Mouse (Mus musculus) hindbrain, embryonic 13.5 days (tissue): ENCODE results near the gene Ndufaf2. TPM values are rescaled to one million over a fixed set of nuclear protein-coding genes. Genes with fewer than 3 reads are reported as not detected.

Experiments
- ATAC-seq: fragments of 200-750 bp; cut with Nextera tagmentation; 2 replicates; pipeline ENCODE4 v1.8.0; 2017; ENCODE audit warnings: moderate TSS enrichment; ENCODE audit not compliant: low FRiP score
- H3K27ac ChIP-seq: fragments of 300-500 bp; sonication (generic); 2 replicates; pipeline ENCODE4 v1.5.1; 2015; ENCODE audit warnings: inconsistent platforms, mild to moderate bottlenecking, moderate library complexity
- H3K27me3 ChIP-seq: fragments of 300-500 bp; sonication (generic); 2 replicates; pipeline ENCODE4 v1.6.1; 2015; ENCODE audit warnings: mild to moderate bottlenecking, inconsistent platforms
- H3K36me3 ChIP-seq: fragments of 300-500 bp; sonication (generic); 2 replicates; pipeline ENCODE4 v1.6.1; 2015; ENCODE audit warnings: mild to moderate bottlenecking, inconsistent platforms
- H3K4me1 ChIP-seq: fragments of 300-500 bp; sonication (generic); replicated peaks from 2 replicates; pipeline ENCODE4 v1.6.1; 2015; ENCODE audit warnings: inconsistent platforms
- H3K4me2 ChIP-seq: fragments of 300-500 bp; sonication (generic); 2 replicates; pipeline ENCODE4 v1.6.1; 2015; ENCODE audit warnings: inconsistent platforms, mild to moderate bottlenecking, moderate library complexity
- H3K4me3 ChIP-seq: fragments of 300-500 bp; sonication (generic); 2 replicates; pipeline ENCODE4 v1.5.1; 2015; ENCODE audit warnings: mild to moderate bottlenecking, inconsistent platforms
- H3K9ac ChIP-seq: fragments of 300-500 bp; sonication (generic); 2 replicates; pipeline ENCODE4 v1.6.1; 2015; ENCODE audit warnings: mild to moderate bottlenecking, inconsistent platforms
- H3K9me3 ChIP-seq: fragments of 300-500 bp; sonication (generic); 2 replicates; pipeline ENCODE4 v1.6.1; 2016; ENCODE audit warnings: inconsistent platforms
- WGBS: fragments of 180-500 bp; shearing (Covaris S2); methylation state at CpG from one replicate; pipeline ENCODE4 v1.1.7; 2015; 5-methylcytosine and 5-hydroxymethylcytosine counted together
- polyA plus RNA-seq: library from polyadenylated mRNA; unstranded; fragments of >200 nt; fragmentation: Nextera tagmentation; extraction: Ambion mirVana; gene quantifications from 2 replicates; pipeline ENCODE4 v1.2.1, GENCODE M21; 2015

The Ndufaf2 gene
- polyA plus RNA-seq, 1 experiment from 2014 or later = 88.2 TPM

- no peaks in the 10 kb centered on the region for H3K9me3 ChIP-seq
- no peak overlapping the region for H3K4me2 ChIP-seq
- ATAC-seq = no peak
- H3K27me3 ChIP-seq = no peaks in the 10 kb centered on the region
- H3K9ac ChIP-seq = no peak overlapping the region
- H3K4me1 ChIP-seq = peaks cover 9% of the 10 kb centered on the region
- H3K36me3 ChIP-seq = no peaks in the 10 kb centered on the region
- 77% methylated on average over 5 of the region's 5 CpGs for WGBS
- no peak overlapping the region for H3K4me3 ChIP-seq
- no peak overlapping the region for H3K27ac ChIP-seq
Measured at GRCm38 (mm10) chr13:108113536-108113935, 44.9 kb downstream of the Ndufaf2 start.

- Histone ChIP-seq H3K4me3 (no peak overlapping the region), H3K27me3 (no peaks in the 10 kb centered on the region), H3K4me1 (peaks cover 14% of the 10 kb centered on the region), H3K9me3 (no peaks in the 10 kb centered on the region), H3K27ac (no peak overlapping the region), H3K4me2 (no peak overlapping the region), H3K9ac (no peak overlapping the region), H3K36me3 (no peaks in the 10 kb centered on the region)
- WGBS = 93% methylated on average over 6 of the region's 6 CpGs
- ATAC-seq = no peak
Measured at GRCm38 (mm10) chr13:108110929-108111328, 47.5 kb downstream of the Ndufaf2 start.

GRCm38 (mm10) chr13:108100700-108101099, 57.7 kb downstream of the Ndufaf2 start:
- H3K36me3 ChIP-seq = no peaks in the 10 kb centered on the region
- no peaks in the 10 kb centered on the region for H3K9me3 ChIP-seq
- H3K9ac ChIP-seq = no peak overlapping the region
- ATAC-seq = no peak
- H3K27ac ChIP-seq = no peak overlapping the region
- no peaks in the 10 kb centered on the region for H3K4me1 ChIP-seq
- H3K27me3 ChIP-seq = no peaks in the 10 kb centered on the region
- WGBS = 38% methylated on average over 2 of the region's 2 CpGs
- H3K4me2 ChIP-seq = no peak overlapping the region
- no peak overlapping the region for H3K4me3 ChIP-seq

- no peaks in the 10 kb centered on the region for H3K4me1 ChIP-seq
- H3K9ac ChIP-seq = no peak overlapping the region
- ATAC-seq = no peak
- no peaks in the 10 kb centered on the region for H3K9me3 ChIP-seq
- no peak overlapping the region for H3K4me2 ChIP-seq
- no peaks in the 10 kb centered on the region for H3K36me3 ChIP-seq
- no peak overlapping the region for H3K27ac ChIP-seq
- H3K27me3 ChIP-seq = no peaks in the 10 kb centered on the region
- WGBS = 94% methylated on average over 7 of the region's 7 CpGs
- no peak overlapping the region for H3K4me3 ChIP-seq
Measured at GRCm38 (mm10) chr13:108096446-108096845, 62.0 kb downstream of the Ndufaf2 start.

GRCm38 (mm10) chr13:108095617-108096016, 62.8 kb downstream of the Ndufaf2 start:
- Histone ChIP-seq H3K27me3 (no peaks in the 10 kb centered on the region), H3K36me3 (0 out of 2 replicates have a peak, but pooled peaks cover under 1% of the 10 kb centered on the region), H3K4me1 (no peaks in the 10 kb centered on the region), H3K4me2 (no peak overlapping the region), H3K4me3 (no peak overlapping the region), H3K9me3 (no peaks in the 10 kb centered on the region), H3K9ac (no peak overlapping the region), H3K27ac (no peak overlapping the region)
- WGBS = 91% methylated on average over 7 of the region's 7 CpGs
- no peak for ATAC-seq

- H3K36me3 ChIP-seq = 0 out of 2 replicates have a peak, but pooled peaks cover 5% of the 10 kb centered on the region
- H3K4me2 ChIP-seq = no peak overlapping the region
- no peak for ATAC-seq
- H3K9ac ChIP-seq = no peak overlapping the region
- no peaks in the 10 kb centered on the region for H3K27me3 ChIP-seq
- no peak overlapping the region for H3K27ac ChIP-seq
- 93% methylated on average over 5 of the region's 5 CpGs for WGBS
- H3K4me1 ChIP-seq = no peaks in the 10 kb centered on the region
- H3K9me3 ChIP-seq = no peaks in the 10 kb centered on the region
- no peak overlapping the region for H3K4me3 ChIP-seq
Measured at GRCm38 (mm10) chr13:108094681-108095080, 63.7 kb downstream of the Ndufaf2 start.

GRCm38 (mm10) chr13:108092290-108092689, 66.1 kb downstream of the Ndufaf2 start:
- Histone ChIP-seq H3K27me3 (no peaks in the 10 kb centered on the region), H3K27ac (no peak overlapping the region), H3K36me3 (0 out of 2 replicates have a peak, but pooled peaks cover 5% of the 10 kb centered on the region), H3K4me3 (no peak overlapping the region), H3K9me3 (no peaks in the 10 kb centered on the region), H3K9ac (no peak overlapping the region), H3K4me2 (no peak overlapping the region), H3K4me1 (no peaks in the 10 kb centered on the region)
- ATAC-seq = no peak
- WGBS = 78% methylated on average over 7 of the region's 7 CpGs

GRCm38 (mm10) chr13:108086724-108087123, 71.7 kb downstream of the Ndufaf2 start:
- Histone ChIP-seq H3K4me3 (no peak overlapping the region), H3K4me1 (no peaks in the 10 kb centered on the region), H3K36me3 (0 out of 2 replicates have a peak, but pooled peaks cover 5% of the 10 kb centered on the region), H3K27ac (no peak overlapping the region), H3K9ac (no peak overlapping the region), H3K27me3 (no peaks in the 10 kb centered on the region), H3K9me3 (no peaks in the 10 kb centered on the region), H3K4me2 (no peak overlapping the region)
- ATAC-seq = no peak
- 85% methylated on average over 4 of the region's 4 CpGs for WGBS

- no peak for ATAC-seq
- H3K36me3 ChIP-seq = 0 out of 2 replicates have a peak, but pooled peaks cover 5% of the 10 kb centered on the region
- no peak overlapping the region for H3K27ac ChIP-seq
- no peak overlapping the region for H3K4me3 ChIP-seq
- H3K4me2 ChIP-seq = no peak overlapping the region
- WGBS = 91% methylated on average over 5 of the region's 5 CpGs
- H3K9ac ChIP-seq = no peak overlapping the region
- no peaks in the 10 kb centered on the region for H3K27me3 ChIP-seq
- no peaks in the 10 kb centered on the region for H3K4me1 ChIP-seq
- no peaks in the 10 kb centered on the region for H3K9me3 ChIP-seq
Measured at GRCm38 (mm10) chr13:108086036-108086435, 72.4 kb downstream of the Ndufaf2 start.

- no peak for ATAC-seq
- Histone ChIP-seq H3K4me2 (no peak overlapping the region), H3K27me3 (no peaks in the 10 kb centered on the region), H3K9me3 (no peaks in the 10 kb centered on the region), H3K27ac (no peak overlapping the region), H3K36me3 (no peaks in the 10 kb centered on the region), H3K9ac (no peak overlapping the region), H3K4me3 (no peak overlapping the region), H3K4me1 (no peaks in the 10 kb centered on the region)
- 94% methylated on average over 4 of the region's 4 CpGs for WGBS
Measured at GRCm38 (mm10) chr13:108084086-108084485, 74.3 kb downstream of the Ndufaf2 start.

- Histone ChIP-seq H3K9ac (no peak overlapping the region), H3K9me3 (no peaks in the 10 kb centered on the region), H3K27me3 (no peaks in the 10 kb centered on the region), H3K36me3 (no peaks in the 10 kb centered on the region), H3K4me2 (no peak overlapping the region), H3K27ac (no peak overlapping the region), H3K4me1 (no peaks in the 10 kb centered on the region), H3K4me3 (no peak overlapping the region)
- no peak for ATAC-seq
- 89% methylated on average over 4 of the region's 4 CpGs for WGBS
Measured at GRCm38 (mm10) chr13:108077901-108078300, 80.5 kb downstream of the Ndufaf2 start.

- ATAC-seq = no peak
Measured at GRCm38 (mm10) chr13:108077476-108077875, 80.9 kb downstream of the Ndufaf2 start.

GRCm38 (mm10) chr13:108070171-108070570, 88.3 kb downstream of the Ndufaf2 start:
- Histone ChIP-seq H3K4me1 (no peaks in the 10 kb centered on the region), H3K27me3 (no peaks in the 10 kb centered on the region), H3K27ac (no peak overlapping the region), H3K9ac (no peak overlapping the region), H3K36me3 (no peaks in the 10 kb centered on the region), H3K9me3 (no peaks in the 10 kb centered on the region), H3K4me2 (no peak overlapping the region), H3K4me3 (no peak overlapping the region)
- ATAC-seq = no peak
- WGBS = 97% methylated on average over 10 of the region's 10 CpGs

More at GRCm38 (mm10) chr13:108077476-108077875, 80.9 kb downstream of the Ndufaf2 start:
- no peaks in the 10 kb centered on the region for H3K27me3 ChIP-seq
- no peak overlapping the region for H3K4me3 ChIP-seq
- 87% methylated on average over 6 of the region's 6 CpGs for WGBS
- H3K36me3 ChIP-seq = no peaks in the 10 kb centered on the region
- H3K9me3 ChIP-seq = no peaks in the 10 kb centered on the region
- no peaks in the 10 kb centered on the region for H3K4me1 ChIP-seq
- H3K9ac ChIP-seq = no peak overlapping the region
- H3K4me2 ChIP-seq = no peak overlapping the region
- H3K27ac ChIP-seq = no peak overlapping the region
